Mouse (Mus musculus): ENCODE measurements around the gene Hrk.

Hrk gene

DNA sequence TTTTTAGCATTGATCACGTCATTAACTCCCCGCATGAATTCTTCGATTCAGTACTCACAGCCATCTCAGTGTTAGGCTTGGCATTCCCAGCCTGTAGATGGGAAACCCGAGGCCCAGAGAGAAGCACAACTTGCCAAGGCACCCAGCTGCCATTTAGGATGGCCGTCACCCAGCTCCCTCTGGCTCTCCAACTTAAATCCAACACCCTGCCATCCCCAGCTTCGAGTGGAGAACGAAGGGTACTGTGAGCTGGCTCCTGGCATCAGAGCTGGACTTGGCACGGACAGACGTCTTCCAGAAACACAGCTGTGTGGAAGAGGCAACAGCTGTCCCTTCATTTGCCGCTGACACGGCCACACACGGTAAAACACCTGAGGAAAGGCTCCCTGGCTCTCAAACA lies at the start of gene Hrk:
Gene Hrk (plus strand): TSS at position 68 of the 400 bp plus-strand sequence.
- no peak for DNase-seq

DNA sequence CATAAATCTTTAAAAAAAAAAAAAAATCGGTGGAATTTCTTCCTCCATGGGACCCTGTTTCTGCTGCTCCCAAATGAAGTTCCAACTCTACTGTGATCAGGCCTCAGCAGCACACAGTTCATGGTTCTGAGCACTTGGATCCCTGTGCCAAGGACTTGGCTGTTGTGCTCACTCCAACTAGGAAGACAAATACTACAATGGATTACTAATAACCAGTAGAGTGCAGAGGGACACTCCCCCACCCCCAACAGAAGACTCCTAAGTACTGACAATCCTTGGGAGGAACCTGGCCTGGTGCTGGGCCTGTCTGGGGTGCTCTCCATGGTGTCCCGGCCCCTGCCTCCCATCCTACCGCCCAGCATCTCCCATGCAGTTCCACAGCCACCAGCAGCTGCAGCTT lies 46.1 kb upstream of the Hrk start:
- DNase-seq, result no peak

DNA sequence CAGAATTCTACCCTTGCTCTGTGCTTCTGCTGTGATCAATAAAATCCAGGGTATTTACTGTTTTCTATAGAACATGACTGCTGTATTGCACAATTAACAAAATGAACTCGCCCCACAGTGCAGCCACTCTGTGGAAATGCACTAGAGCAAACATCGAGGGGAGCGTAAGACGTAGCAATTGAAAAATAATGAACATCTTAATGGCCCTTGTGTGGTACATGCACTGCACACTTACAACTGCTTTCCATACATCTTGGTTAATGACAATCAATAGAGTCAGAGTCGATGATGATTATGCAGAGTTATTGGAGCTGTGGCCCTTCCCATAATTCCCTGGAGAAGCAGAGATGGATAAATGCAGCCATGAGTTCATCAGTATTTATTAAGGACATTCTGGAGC lies 45.5 kb upstream of the Hrk start:
- DNase-seq, result no peak

DNA sequence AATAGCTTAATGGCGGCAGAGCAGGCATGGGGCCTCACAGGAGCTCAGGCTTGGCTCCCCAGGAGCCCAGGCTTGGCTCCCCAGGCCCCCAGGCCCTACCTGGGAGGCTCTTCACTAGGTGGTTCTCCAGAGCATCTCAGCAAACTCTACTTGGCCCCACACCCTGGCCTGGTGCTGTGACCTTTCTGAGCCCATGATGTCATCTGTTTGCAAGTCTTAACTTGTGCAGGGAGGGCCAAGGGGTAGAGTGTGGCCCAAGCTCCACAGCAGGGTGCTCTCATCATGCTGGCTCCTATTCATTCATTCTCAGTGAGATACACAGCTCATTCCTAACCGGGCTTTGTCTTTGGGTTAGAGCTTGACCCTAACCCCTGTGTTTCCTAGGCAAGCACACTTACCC lies 43.8 kb upstream of the Hrk start:
- no peak for DNase-seq

DNA sequence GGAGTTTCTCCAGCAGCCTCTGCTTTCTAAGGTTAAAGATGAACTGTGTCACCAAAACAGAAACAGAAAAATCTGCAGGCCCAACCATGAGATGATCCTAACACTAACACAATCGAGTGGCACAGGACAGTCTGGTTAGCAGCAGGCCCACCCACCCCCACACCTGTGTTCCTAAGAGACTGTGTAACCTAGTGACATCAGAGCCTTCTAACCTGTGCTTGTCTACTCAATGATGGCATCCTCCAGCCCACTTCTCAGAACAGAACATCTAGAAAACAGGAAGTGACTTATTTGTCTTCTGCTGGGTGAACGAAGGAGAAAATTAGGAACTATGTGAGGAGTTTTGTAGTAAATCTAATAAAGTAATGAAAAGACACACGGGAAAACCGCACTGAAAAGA lies 42.5 kb upstream of the Hrk start:
- DNase-seq, result no peak

DNA sequence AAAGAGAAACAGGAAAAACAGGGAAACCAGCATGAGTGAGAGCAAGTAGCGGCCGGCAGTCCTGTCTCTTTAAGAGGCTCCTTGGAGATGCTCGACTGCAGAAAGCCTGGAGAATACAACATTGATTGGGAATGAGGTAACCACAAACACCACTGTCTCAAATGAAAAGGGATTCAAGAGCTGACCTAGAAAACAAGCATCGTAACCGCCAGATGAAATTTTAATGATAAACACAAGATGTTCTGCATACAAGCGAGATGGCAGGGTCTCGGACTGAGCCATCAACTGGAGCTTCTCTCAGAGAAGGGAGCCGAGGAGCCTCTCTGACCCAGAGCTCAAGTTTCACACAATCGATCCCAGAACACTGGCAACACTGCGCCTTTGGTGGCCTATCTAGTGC lies 41.4 kb upstream of the Hrk start:
- no peak for DNase-seq

DNA sequence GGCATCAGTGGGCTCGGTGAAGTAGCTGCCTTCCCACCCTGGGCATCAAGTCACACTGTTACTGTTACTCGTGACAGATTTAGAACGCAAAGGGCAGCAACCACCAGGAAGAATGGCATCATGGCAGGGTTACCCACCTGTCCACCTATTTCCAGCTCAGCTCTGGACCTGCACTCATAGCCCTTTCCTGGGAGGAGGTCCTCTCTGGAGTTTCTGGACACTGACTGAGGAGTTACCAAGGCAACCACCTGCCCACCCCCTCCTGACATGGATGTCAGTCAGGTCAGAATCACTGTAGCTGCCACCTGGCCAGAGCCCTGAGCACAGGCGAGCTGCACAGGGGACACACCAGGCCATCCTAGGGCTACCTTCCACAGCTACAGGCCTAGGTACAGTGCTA lies 37.8 kb upstream of the Hrk start:
- DNase-seq, result peak; percentile 60 to 61

DNA sequence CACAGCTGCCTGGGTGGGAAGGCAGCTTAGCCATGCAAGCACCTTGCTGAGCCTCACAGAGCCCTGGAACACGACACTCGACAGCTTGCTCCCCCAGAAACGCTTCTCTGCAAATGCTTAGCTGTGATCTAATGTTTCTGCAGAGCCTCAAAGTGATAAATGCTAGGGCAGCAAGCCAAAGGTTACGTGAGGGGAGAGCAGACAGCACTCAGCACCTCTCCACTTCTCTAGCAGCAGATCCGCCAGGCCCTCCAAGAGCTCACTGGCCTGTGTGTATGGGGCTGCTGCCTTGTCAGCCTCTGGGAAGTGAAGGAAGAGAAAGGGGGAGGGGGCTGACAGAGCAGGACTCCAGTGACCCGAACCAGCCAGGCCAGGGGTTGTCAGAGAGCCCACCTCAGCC lies 36.2 kb upstream of the Hrk start:
- peak; percentile 46 to 65 for DNase-seq

DNA sequence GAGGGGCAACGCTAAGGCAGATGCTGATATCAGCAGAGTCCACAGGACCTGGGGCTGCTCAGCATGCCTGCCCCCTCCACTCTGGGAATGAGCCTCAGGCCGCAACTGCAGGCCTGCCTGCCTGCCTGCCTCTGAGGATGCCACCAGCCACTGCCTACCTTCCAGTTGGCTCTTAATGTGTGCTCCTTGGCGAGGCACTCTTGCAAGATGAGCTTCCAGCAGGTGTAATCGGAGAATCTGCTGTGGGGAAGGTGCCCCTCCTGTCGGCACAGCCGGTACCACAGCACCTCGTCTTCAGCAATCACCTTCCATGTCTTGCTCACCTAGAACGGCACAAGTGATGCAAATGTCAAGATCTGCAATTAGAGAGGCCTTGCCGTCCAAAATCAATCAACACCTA lies 35.8 kb upstream of the Hrk start:
- no peak for DNase-seq

DNA sequence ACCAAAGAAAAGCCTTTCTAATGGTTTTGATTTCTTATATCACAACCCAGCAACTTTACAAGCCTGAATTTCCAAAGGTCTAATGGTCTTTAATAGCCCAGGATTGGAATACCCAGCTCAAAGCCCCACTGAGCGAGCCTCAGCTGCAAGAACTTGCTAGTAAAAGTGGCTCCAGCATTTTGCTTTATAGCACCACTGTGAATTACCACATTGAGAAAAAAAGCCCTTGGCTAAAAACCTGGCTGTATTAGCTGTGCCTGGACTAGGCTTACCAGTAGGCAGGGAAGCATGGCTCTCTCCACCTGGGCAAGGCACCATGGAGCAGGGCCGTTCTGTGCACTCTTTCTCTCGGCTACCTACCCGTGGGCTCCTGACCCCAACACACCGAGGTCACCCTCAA lies 28.1 kb upstream of the Hrk start:
- DNase-seq, result no peak

DNA sequence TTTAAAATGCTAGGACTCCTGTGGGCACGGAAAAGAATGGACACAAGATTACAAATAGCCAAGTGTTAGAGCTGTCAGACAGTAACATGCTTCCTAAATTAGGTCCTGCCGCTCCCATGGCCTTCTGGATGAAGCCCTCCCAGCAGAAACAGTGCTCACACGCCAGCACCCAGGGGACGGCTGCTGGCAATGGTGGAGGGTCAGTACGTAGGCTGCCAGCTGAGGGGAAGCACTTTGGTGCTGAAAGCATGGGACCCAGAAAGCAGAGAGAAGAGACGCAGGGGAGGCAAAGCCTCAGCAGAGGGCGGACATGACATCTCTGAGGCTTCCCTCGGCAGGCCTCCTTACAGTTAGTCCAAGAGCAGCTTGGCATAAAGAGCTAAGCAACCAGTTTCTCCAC lies 24.8 kb upstream of the Hrk start:
- no peak for DNase-seq

DNA sequence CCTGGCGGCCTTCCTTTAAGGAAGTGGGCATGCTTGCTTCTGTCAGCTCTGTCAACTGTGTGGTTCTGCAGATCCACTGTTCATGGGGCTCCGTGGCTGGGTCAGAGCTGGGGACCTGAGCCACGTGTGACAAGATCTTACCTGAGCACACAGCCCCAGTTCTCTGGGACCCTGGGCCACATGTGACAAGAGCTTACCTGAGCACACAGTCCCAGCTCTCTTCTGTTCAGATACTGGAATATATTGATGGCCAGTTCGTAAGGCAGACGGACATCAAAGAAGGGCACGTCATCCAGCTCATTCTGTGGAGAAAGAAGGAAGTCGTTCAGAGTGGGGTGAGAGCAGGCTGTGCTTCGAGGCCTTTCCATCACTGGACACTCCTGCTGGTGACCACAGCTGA lies 22.0 kb upstream of the Hrk start:
- no peak for DNase-seq

DNA sequence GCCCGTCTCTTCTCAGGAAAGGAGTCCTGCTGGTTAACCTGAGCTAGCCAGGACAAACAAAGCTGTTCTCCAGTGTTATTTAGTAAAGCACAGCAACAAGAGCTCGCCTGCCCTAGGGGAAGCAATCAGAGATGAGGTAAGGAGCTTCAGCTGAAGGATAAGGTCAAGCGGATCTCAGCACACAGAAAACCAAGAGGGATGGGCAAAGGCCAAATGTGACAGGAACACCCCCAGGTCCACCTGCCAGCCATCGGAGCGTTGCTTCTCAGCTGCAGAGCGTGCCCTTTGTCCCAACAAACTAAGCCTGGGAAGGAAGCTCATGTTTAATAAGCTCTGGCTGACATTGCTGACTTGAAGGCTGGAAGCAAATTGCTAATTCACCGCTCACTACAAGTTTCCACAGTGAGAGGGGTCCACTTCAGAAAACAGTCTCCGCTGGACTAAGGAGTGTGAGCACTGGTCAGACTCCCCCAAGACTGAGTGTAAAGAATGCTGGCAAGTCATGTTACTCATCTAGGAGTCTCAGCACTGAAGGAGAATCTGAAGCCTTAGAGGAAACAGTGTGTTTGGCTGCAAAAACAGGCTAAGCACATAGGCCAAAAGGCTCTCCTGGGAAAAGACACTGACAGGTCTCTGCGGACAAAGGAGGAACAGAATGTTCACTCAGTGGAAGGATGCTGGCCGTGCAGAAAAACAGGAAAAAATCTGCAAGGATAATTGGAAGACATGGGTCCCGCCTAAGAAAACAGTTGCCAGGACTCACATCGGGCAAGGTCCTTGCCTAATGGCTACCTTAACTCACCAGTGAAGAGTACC lies 21.0 kb upstream of the Hrk start:
- no peak for DNase-seq

DNA sequence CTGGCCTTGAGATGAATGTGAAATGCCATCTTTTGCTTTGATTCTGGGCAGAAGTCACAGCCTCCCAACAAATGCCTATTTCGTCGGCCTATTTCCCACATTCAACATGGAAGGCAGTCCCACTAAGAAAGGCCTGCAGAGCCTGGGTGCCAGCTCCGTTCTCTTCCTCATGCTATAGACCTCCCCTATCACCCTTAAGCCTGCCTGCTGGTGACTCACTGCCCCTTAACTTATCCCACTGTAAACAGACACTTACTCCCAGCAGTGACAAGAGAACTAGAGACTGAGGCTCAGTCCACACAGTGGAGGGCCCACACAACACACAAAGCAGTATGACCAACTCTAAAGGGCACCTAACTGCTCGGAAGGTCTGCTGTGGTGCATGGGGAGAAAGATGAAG lies 20.1 kb upstream of the Hrk start:
- DNase-seq, result no peak

DNA sequence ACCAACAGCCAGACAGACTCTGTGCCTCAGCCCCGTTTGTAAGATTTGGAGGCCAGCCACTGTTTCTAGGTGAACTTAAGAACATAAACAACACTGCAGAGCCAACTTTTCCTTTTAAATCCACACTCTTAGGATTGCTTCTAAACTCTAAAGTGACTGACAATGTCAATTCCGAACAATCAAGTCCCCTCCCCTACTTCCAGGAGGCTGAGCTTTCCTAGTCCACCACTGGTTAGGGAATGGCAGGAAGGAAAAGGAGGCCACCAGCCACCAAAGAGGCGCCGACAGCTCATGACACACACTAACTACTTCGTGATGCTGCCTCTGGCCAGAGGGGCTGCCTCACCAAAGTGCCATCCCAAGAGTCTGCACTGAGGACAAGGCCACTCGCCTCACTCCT lies 19.7 kb upstream of the Hrk start:
- DNase-seq, result no peak

DNA sequence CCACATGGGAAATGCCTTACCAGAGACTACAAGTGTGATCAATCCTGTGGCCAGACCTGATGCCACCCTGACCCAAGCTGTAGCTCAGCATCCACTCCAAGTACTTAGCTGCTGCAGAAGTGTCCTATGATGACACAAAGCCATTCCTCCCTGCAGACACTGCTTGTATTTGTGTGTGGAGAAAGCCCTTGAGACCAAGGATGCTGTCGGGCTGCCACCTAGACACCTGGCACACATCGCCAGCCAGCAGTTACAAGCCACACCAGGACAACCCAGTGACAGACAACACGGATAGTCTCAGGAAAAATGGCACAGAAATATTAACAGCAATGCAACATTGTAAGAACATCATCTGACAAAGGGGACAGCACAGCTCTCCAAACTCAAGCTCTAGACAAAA lies 19.0 kb upstream of the Hrk start:
- DNase-seq, result no peak

DNA sequence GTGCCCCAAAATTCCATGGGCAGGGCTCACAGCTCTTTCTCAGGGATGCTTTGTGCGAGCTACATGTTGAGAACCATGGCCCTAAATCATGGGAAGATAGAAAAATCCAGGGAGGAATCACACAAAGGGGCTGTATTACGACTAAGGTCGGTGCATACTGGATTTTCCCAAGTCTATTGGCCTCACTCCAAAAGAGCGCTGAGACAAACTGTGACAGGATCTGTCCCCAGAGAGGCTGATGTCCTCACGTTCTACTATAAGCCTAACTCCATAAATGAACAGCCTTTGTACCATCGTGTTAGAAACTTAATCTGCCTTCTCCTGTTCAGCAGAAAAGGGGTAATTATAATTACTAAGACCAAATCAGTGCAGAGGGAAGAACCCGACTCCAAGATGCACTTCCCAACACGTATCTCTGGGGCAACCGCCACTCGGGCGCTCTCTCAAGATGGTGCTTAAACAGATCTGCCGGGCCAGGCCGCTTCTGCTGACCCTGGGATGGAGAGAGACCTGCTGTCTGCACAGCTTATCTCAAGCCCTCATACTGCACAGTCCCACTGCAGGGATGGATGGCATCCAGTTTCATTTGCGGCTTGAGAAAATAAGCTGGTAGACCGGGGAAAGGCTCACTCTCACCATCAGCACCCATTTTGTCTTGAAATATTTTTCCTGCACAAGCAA lies 18.3 kb upstream of the Hrk start:
- peak; percentile 52 to 56 for DNase-seq

DNA sequence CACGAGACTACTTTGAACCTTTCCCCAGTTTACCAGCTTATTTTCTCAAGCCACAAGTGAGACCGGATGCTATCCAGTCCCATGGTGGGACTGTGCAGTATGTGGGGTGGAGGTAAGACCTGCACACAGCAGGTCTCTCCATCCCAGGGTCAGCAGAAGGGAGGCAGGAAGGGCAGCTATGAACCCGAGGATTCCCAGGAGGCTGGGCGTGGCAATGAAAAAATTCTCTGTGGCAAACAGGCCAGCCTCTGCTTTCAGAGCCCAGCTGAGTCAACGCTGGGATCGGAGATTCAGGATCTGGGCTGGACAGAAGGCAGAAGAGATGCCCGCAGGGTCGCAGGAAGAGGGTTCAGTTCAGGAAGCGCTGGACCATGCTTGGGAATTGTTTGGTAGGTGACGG lies 17.2 kb upstream of the Hrk start:
- DNase-seq, result no peak

DNA sequence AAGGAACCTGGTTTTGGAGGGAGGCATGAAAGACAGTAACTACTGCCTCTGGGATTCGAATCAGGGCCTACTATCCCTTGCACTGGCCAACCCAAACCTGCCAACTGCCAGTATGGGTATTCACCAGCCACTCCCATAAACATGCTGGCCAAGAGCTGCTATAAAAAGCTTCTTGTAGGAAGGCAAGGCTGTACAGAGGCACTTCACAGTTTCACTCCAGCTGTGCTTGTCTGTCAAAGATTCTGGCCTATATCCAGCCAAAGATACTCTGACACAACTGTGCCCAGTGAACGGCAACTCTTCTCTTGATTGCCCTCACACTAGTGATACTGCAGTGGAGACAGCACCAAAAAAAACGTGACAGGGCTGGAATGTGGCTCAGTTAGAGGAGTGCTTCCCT lies 14.7 kb upstream of the Hrk start:
- no peak for DNase-seq

DNA sequence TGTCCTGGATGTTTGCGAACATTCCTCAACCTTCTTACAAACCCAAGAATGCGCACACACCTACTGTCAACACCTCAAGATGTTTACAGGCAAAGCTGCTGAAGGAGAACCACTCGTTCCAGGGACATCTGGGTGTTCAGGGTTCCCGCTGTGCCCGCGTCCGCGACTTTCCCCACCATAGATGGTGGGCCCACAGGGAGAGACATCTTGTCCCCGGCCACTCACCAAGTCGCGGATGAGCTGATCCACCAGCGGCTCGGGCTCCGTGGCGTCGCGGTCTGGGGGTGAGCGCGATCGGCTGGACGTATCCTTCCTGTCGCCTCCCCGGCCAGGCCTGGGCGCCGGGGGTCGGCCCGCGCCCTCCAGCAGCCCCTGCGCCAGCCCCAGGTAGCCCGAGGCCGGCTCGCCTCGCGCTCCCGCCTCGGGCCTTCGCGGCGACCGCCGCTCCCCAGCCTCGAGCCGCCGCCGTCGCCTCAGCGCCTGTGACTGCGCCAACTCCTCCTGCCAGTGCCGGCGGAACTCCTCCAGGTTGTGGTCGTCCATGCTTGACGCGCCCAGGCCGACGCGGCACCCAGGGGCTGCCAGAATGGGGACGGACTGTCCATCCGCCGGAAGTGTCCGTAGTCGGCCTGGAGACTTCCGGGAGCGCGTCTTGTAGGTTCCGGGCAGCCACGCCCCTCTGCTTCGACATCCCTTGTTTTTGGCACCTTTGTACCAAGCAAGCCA lies 9.4 kb upstream of the Hrk start, which contains the start of gene Fbxw8:
Gene Fbxw8 (minus strand): TSS at position 626 of the 726 bp plus-strand sequence.
- peak; percentile 89 to 92 for DNase-seq

DNA sequence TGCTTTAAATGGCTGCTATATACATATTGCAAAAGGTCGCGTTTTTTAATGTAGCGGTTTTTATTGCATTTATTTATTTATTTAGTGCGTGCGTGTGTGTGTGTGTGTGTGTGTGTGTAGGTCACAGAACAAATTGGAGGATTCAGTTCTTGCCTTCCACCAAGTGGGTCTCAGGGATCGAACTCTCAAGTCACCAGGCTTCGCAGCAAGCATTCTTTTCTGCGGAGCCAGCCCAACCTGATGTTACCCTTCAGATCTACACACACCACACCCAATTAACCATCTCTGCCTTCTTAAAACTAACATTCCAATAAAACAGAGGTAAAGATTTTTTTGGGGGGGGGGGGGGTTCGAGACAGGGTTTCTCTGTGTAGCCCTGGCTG lies 8.9 kb upstream of the Hrk start:
- DNase-seq, result no peak

DNA sequence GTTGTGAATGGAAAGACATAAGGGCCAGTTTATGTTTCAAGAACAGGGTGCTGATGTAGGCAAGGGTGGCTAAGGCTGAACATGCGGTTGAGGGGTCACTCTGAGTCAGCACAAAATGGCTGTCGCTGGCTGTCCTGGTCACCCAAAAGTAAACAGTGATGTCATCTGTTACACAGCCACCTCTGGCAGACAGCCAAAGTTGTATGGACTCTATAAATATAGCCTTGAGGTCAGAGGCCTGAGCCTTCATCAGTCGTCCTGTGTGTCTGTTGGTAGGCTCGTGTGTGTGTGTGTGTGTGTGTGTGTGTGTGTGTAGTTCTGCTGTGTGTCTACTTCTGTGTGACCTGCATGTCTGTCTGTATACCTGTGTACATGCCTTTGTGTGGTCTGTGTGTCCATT lies 7.5 kb upstream of the Hrk start:
- no peak for DNase-seq

DNA sequence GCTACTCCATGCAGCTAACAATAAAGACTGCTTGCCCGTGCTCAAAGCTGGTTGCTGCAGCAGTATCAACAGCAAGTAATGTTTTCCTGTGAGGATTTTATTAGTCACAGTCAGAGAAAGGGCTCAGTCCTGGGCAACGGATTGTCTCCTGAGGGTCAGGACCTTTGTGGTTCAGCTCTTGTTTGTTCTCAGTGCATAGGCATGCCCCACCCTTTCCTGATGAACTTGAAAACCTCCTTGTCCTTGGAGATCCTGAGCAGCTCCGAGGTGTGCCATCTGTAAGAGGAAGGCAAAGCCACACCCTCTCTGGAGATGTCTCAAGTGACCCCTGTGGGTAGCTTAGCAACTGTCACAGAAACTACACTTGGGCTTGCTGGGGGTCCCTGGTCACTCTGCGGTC lies 3.8 kb upstream of the Hrk start:
- DNase-seq, result no peak

DNA sequence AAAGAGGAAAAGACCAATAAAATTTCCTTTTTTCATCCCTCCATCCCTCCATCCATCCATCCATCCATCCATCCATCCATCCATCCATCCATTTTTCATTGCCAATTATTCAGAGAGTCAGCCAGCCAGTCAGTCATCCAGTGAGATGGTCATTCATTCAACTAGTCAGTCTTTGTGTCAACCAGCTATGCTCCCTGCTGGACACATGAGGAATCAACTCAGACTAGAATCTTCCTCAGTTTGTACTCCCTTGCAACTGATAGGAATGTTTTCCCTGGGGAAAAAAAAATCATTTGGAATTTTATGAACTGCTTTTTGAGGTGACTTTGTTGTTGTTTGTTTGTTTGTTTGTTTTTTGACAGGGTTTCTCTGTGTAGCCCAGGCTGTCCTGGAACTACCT lies 1.0 kb downstream of the Hrk start:
- no peak for DNase-seq

All from cerebellum, postnatal 25 days (tissue).